Mouse (Mus musculus) naive thymus-derived CD4-positive, alpha-beta T cell, adult 2 months (primary cell): ENCODE results near the gene Pcdh9.

Source experiments
- DNase-seq: peaks from one replicate; pipeline ENCODE4 v3.0.0-alpha.2; 2011; ENCODE audit warnings: low read depth

Pcdh9 gene

GRCm38 (mm10) chr14:93039326-93040221 is 850.9 kb downstream of the Pcdh9 start:
- no peak for DNase-seq

- no peak for DNase-seq
These were observed 881.1 kb downstream of the Pcdh9 start for GRCm38 (mm10) chr14:93009147-93010064.
